Mouse (Mus musculus) urinary bladder, postnatal 0 days (tissue): ENCODE results near the gene 2610044O15Rik8. TPM values are rescaled to one million over a fixed set of nuclear protein-coding genes. Genes with fewer than 3 reads are reported as not detected.

Experiments used
- polyA plus RNA-seq: library from polyadenylated mRNA; unstranded; fragments of >200 nt; fragmentation: Nextera tagmentation; extraction: Ambion mirVana; gene quantifications from 2 replicates; pipeline ENCODE4 v1.2.1, GENCODE M21; 2015

Gene 2610044O15Rik8
- 22.0 and 24.6 TPM in 2 replicates for polyA plus RNA-seq

DNA sequence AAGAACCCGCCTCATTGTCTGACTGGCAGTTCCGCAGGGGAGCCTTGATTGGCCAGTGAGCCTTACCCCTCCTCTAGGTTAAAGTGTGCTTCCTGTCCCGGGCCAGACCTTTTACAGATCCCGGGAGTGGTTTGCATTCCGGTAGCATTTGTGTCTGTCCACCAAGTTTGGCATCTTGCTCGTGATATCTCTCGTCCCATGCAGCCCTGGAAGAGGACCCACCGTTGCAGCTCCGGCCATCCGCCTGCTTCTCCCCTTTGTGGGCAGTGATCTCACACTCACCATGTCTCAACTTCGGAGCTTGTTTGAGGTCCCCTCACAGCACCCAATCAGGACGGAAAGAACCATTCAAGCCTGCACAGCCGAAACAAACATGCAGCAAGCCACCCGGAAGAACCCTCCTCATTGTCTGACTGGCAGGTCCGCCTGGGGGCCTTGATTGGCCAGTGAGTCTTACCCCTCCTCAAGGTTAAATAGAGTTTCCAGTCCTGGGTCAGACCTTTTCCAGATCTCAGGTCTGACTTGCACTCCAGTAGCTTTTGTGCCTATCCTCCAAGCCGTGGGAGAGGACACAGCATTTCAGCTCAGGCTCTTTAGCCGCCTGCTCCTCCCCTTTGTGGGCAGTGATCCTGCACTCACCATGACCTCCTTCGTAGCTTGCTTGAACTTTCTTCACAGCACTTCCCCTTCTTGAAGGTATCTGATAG is at the start of gene 2610044O15Rik8:
Gene 2610044O15Rik8 (minus strand): TSS at position 380 of the 707 bp plus-strand sequence.

Other genes with a start within 250 kb of the 2610044O15Rik8 start
- gene Ccdc7a, start 168.9 kb downstream of the 2610044O15Rik8 start, polyA plus RNA-seq, result not detected in 2 replicates
- gene Ccdc7b, start 167.3 kb downstream of the 2610044O15Rik8 start, polyA plus RNA-seq, result not detected in 2 replicates
- not detected in 2 replicates for gene Gm10999, start 102.7 kb downstream of the 2610044O15Rik8 start, polyA plus RNA-seq